Mouse (Mus musculus): Measurements from ENCODE around the gene Cradd.

Cradd gene

DNA sequence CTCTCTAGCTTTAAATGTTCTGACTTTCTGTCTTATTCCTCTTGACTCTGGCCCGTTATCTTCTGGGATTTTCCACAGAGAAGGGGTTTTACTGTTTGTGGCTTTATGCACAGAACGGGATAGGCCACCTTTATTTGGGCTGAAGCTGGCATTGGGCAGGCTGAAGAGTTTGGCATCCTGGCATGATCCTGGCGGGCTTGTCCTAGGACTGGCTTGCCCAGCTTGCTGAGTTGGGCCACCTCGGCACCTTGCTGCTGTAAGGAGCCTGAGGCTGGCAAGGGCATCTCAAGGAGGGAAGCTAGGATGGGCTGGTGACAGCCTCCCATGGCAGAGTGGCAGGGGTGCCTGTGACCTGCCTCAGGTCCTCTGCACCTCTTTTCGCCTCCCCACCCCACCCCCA, 55.6 kb downstream of the Cradd start:
- DNase-seq = no peak

DNA sequence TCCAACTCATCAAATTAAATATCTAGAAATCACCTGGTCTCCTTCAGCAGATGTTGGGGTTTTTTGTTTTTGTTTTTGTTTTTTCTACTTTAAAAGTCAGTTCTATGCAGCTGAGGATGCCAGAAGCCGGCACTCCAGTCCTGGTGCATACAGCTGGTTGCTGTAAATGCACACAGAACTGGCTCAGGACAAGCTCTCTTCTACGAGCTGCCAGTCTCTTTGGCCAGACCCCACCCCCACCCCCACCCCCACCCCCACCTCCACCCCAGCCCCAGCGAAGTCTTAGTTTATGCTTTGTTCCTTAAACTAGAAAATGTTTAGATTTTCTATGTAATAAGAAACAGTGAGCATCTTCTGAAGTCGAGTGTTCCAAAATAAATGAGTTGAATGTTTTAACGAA, 57.0 kb downstream of the Cradd start:
- DNase-seq = no peak

- DNase-seq = no peak
Observed at GRCm38 (mm10) chr10:95266041-95266762, 57.7 kb downstream of the Cradd start.

DNA sequence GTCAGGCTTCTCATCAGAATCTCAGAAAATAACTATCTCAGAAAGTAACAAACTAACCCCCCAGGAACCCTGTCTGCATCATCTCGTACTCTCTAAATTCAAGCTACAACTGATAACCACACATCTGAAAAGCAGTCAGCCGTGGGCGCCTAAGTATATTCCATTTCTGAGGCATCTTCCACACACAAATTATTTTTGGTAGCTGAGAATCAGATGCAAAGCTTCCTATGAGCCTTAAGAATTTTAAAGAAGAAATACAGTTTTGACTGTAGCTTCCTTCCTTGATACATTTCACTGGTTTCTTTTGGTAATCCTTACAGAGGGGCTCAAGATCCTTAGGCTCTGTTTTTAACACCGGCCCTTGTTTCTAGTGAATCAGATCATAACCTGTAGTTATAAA, 58.4 kb downstream of the Cradd start:
- DNase-seq = no peak

GRCm38 (mm10) chr10:95264485-95265321, 59.2 kb downstream of the Cradd start:
- no peak for DNase-seq

- DNase-seq = no peak
Observed at GRCm38 (mm10) chr10:95262388-95262787, 61.5 kb downstream of the Cradd start.

DNA sequence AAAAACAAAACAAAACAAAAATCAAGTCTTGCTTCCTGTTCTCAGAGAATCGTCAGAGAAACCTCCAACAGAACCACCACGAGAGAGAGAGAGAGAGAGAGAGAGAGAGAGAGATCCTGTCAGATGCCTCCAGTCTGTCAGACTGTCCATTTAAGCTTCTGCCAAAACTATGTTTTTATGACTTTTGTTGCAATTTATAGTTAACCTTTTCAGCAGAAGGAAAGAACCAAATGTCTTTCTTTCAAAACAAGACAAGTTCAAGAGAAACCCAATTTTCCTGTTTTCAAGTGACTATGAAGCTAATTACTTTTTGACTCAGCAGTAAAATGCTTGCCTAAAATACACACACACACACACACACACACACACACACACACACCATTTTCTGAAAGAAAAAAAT, 62.7 kb downstream of the Cradd start:
- DNase-seq = no peak

DNA sequence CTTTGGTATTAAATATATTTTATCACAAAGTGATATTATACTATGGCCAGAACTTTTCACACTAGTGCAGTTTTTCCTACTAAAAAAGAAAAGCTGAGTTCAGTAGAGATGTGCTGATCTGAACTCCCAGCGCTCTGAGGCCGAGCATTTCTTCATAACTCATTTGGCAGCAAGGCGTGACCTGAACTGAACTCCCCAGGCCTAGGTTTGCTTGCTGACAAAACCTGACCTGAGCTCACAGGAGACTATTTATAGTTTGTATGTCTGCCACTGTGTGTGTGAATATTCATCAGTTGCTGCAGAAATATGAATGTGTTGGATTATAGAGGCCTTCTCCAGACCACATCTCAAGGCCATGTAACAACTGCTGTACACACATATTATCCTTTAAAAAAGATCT, 63.5 kb downstream of the Cradd start:
- DNase-seq = no peak

DNA sequence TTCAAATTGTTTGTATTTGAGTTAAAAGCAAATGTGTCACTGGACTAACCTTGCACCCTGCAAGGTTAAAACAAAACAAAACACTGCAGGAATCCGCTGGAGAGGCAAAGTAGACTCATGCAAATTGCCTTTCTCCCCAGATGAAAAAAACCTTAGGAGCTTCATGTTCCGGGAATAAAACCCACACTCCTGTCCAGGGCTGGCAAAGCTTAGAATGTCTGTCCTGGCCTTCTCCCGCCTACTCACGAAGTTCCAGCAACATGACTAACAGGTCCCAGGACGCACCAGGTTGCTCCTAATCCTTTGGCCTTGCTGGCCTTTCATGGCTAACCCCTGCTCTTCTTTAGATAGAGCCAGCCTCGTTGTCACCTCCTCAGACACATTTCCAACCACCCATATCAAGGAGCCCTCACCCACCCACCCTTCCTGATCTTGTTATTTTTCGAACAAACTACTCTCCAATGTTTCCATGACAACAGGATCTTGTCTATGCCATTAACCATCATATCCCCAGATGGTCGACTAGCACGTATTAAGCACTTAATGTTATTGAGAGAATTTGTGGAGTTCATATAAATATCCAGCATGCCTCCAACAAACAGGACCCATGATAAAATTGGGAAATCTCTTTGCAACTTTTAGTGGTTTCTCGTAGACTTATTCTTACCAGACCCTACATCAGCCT, 65.3 kb downstream of the Cradd start:
- no peak for DNase-seq

DNA sequence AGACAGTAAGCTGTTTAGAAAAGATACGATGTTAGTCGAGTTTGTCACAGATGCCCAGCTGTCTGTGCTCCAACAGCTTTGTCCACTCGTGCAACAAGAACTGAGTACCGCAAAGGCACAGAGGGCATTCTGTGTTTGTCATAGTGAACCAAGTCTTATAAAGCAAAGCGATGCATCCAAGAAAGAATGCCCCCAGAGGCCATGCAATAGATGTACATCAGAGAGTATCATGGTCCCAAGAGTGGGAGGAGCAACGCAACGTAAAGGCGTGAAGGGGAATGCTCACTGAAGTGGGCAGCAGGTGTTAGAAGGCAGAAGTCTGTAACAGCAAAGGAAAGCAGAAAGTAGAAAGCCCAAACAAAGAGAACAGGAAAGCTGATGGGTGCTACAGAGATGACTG, 66.0 kb downstream of the Cradd start:
- DNase-seq = no peak

DNA sequence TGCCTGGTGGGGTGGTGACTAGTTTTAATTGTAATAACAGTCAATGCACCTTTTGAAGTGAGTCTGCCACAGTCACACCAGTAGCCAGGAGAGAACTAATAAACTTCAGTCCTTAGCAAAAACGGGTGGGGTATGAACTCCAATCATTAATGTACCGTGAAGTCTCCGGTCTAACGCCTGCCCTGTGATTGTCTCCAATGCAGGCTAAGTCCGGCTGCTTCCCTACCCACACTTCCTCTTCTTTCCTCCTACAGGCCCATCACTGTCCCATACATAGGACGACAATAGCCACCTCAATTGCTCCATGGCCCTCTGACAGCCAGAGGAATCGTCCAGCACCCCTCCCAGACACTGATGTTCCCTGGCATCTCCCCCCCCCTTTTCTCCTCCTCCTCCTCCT, 67.8 kb downstream of the Cradd start:
- DNase-seq = no peak

DNA sequence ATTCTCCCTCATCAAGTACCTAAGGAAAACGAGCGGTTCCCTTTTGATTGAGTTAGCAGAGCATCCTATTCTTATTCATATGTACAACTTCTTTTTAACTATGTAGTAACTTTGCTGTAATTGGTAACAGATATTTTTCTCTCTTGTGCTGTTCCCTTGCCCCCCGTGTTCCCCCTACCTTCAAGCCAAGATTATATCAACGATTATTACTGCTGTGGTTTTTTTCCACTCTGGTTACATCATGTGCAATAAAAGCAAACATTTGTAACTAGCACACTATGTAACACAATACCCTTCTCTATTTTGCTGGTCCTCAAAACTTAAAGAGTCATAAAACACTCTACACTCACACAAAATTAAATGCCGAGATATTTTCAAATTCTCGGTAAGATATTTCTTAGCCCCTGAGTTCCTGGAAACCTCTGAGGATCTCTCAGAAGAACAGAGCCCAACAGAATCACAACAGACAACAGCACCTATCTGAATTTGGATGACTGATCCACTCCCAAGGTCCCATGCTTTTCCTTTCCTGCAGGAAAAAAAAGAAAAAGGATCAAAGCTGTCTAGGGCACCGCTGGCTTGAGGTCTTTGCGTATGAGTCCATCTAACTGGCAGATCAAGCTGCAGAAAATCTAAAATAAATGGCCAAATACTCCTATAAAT, 68.8 kb downstream of the Cradd start:
- no peak for DNase-seq

GRCm38 (mm10) chr10:95254453-95255001, 69.4 kb downstream of the Cradd start:
- DNase-seq = peak; percentile 51

GRCm38 (mm10) chr10:95254046-95254445, 69.9 kb downstream of the Cradd start:
- DNase-seq = no peak

DNA sequence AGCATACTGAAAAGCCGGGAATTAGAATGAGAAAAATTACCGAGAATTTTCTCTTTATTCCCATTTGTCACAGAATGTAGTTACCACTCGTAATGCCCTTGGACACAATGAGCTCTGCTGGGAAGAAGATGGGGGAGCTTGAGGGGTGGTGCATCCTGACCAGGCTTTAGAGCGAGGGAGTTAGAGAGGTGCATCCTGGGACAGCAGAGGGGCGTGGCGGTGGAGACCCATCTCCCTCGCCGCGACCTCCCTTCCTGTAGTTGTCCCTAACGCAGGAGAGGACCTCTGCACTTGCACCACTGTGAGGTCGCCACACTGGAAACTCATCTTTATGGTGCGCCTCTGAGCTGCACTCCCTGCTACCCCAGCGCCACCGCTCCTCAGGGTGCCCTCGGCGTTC, 72.3 kb downstream of the Cradd start:
- no peak for DNase-seq

GRCm38 (mm10) chr10:95248362-95248761, 75.6 kb downstream of the Cradd start:
- no peak for DNase-seq

DNA sequence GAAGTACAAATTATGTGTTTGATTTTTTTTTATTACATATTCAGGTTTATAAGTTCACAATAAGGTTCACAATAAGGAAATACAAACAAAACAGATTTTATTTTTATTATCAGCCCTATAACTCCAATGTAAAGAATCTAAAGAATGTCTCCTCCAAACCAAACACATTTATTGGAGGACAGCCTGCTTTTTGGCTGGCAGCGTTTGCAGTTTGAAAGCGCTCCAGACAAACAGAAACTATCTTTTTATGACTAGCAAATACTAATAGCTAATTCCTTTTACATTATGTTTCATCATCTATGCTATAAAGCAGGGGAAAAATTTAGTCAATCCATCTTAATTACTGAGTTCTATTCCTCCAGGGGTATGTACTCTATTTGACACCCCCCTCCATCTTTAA, 77.2 kb downstream of the Cradd start:
- DNase-seq = no peak

DNA sequence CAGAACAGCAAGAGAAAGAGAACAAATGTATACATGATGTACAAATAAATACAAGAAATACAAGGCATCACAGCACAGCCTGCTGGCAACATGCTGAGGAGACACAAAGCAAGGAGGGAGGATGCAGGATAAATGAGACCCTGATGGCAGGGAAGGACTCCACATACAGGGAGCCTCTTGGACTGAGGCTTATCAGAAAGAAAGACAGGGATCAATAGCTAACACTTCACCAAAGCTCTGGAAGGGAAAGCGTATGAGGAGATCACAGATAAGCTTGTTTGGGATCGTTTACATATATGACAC, 78.3 kb downstream of the Cradd start:
- DNase-seq = no peak

- no peak for DNase-seq
Observed at GRCm38 (mm10) chr10:95244961-95245679, 78.8 kb downstream of the Cradd start.

DNA sequence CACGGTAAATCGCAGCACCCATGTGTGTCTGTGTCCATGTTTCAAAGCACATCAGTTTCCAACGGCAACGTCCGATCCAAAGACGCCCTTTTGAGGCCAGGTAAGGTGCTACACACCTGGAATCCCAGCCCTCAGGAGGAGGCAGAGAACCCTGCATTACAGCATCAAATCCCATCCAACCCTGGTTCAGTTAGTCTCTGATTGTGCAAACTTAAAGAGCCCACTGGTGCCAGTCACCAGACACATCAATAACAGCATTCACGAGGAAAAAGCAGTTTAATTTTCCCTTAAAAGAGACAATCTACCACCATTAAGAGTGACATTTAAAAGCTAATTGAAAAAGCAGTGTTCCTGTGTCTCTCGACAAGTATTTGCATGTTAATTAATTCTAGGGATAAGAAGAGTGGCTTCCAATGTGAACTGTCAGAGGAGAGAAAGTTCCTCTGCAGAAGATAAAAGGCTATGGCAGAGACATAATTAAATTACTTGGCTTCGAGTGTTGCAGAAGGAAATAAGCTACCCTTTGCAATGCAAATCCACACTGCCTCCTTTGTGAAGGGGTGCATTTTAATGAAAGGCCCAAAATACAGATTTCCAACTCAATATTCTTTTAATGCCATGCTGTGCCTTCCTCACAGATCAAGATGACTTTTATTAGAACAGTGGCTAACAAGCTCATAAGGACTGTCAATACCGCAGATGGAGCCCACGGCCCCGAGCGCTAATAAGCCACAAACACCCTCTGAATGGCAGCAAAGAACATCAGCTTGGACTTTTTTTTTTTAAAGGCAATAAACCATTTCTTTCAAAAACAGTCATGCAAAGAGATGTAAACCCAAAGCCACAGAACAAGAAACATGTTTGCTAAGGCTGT, 84.5 kb downstream of the Cradd start:
- no peak for DNase-seq

GRCm38 (mm10) chr10:95238667-95239066, 85.3 kb downstream of the Cradd start:
- DNase-seq = no peak

Data from layer of hippocampus, adult 9-11 months (tissue).